Mouse (Mus musculus) layer of hippocampus, adult 2 months (tissue): ENCODE measurements around the gene Cnga1. TPM values are rescaled to one million over a fixed set of nuclear protein-coding genes. Genes with fewer than 3 reads are reported as not detected.

Source experiments
- DNase-seq, 2 experiments: peaks; one replicate each; pipeline ENCODE4 v3.0.0; 2022; ENCODE audit warnings: low spot score in 2 of 2
- H3K27ac ChIP-seq: fragments of 200-600 bp; 2 replicates; pipeline ENCODE4 v1.8.1; 2022
- H3K4me3 ChIP-seq: fragments of 200-600 bp; 2 replicates; pipeline ENCODE4 v1.8.1; 2022; ENCODE audit warnings: mild to moderate bottlenecking
- CTCF ChIP-seq: fragments of 200-600 bp; conservative IDR thresholded peaks from 2 replicates; pipeline ENCODE4 v1.8.1; 2022; ENCODE audit warnings: antibody characterized with exemption, mild to moderate bottlenecking, moderate library complexity
- total RNA-seq, 2 experiments: library from RNA; stranded (reverse); gene quantifications; 2 replicates each; pipeline ENCODE4 v1.2.3; 2021

The Cnga1 gene
- total RNA-seq, 2 experiments from 2014 or later = not detected

GRCm38 (mm10) chr5:72653068-72653674 is 9.1 kb upstream of the Cnga1 start:
- no peak for DNase-seq
- H3K4me3 ChIP-seq = no peak overlapping the region
- no peak overlapping the region for H3K27ac ChIP-seq
- no peak for TF ChIP-seq CTCF

GRCm38 (mm10) chr5:72648987-72649735 is 5.1 kb upstream of the Cnga1 start:
- Histone ChIP-seq H3K4me3 (no peak overlapping the region), H3K27ac (no peak overlapping the region)
- TF ChIP-seq CTCF = no peak
- DNase-seq = no peak

DNA sequence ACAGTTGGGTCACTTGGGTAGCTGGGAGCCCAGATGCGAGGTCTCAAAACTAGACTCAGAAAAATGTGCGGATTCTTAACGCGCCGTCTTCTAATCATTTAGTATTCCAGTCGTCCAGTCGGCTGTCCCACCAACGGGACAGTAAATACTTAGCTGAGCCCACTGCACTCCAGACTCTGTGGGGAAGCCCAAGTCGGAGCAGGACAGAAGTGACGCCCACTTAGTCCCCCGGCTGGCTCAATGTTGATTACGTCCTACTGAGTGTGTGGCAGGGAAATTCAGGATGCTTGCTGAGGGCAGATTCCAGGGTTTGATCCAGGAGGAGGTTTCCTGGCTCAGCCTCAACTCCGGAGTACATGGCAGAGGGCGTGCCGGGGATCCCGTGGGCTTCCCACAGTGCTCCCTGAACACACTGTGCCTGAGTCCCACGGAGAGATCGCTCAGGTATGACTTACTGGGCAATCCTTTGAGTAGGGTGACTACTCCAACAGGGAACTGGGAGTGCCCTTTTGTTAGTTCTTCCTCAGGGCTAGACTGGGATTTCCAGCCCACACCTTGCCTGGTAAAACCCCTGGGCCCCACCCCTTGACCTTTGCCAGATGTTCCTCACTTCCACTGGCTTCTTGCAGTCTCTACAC is 4.0 kb upstream of the Cnga1 start:
- no peak for TF ChIP-seq CTCF
- no peak for DNase-seq
- H3K27ac ChIP-seq = no peak overlapping the region
- H3K4me3 ChIP-seq = peak overlapping the region; percentile 55

DNA sequence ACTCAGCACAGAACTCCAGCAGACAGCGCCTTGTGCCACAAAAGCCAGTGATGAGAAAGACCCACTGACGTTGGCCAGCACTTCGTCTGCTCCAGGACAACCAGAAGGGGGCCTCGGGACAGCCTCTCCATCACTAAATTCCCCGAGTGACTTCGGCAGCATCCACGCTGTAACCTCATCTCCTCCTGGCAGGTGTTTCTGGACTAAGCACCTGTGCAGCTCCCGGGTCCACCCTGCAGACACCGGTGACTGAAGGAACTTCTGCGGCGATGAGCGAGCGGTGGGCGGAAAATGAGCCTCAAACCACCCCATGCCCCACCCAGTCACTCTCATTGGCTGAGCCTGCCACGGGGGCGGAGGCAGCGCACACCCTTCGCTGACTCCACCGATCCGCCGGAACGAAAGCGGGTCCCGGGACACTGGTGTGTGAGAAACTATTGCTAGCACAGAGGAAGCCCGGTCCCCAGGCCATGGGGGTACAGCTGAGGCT is 3.4 kb upstream of the Cnga1 start, which contains the start of gene Nipal1:
TSS of gene Nipal1 (plus strand) at position 378 of the 490 bp plus-strand sequence.
- H3K27ac ChIP-seq = no peak within 1 kb of the TSS
- peak; percentile 42 for TF ChIP-seq CTCF
- DNase-seq = no peak
- peak within 1 kb of the TSS; percentile 55 for H3K4me3 ChIP-seq

DNA sequence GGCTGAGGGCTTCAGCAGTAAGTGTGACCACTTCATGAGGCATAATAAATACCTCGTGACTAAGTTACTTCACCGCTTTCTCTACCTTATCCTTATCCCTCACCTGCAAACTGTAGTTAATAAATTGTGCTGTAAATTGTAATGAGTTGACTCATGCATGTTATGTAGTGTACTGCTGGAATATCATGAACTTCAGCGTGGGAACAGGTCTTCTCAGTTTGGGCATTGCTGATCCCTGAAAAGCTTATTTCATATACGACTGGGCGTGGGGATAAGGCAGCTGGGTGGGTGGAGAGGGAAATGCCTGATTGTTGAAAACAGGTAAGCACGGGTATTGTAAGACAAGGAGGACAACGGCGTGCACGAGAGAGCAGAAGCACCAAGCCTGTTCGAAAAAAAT is 2.9 kb upstream of the Cnga1 start:
- TF ChIP-seq CTCF = no peak
- DNase-seq = no peak
- H3K27ac ChIP-seq = no peak overlapping the region
- peak overlapping the region; percentile 55 for H3K4me3 ChIP-seq

GRCm38 (mm10) chr5:72646131-72646530 is 2.1 kb upstream of the Cnga1 start:
- TF ChIP-seq CTCF = peak; percentile 46
- H3K27ac ChIP-seq = no peak overlapping the region
- no peak for DNase-seq
- H3K4me3 ChIP-seq = no peak overlapping the region

GRCm38 (mm10) chr5:72643655-72644054 is 420 bp downstream of the Cnga1 start:
- DNase-seq = no peak
- no peak overlapping the region for H3K4me3 ChIP-seq
- H3K27ac ChIP-seq = no peak overlapping the region
- TF ChIP-seq CTCF = no peak

- TF ChIP-seq CTCF = no peak
- Histone ChIP-seq H3K27ac (no peak overlapping the region), H3K4me3 (no peak overlapping the region)
- no peak for DNase-seq
These were observed 4.0 kb downstream of the Cnga1 start for GRCm38 (mm10) chr5:72640072-72640471.

- Histone ChIP-seq H3K4me3 (no peak overlapping the region), H3K27ac (no peak overlapping the region)
- TF ChIP-seq CTCF = no peak
- DNase-seq = no peak
These were observed 7.5 kb downstream of the Cnga1 start for GRCm38 (mm10) chr5:72636576-72636975.

- no peak overlapping the region for H3K4me3 ChIP-seq
- no peak for DNase-seq
- H3K27ac ChIP-seq = no peak overlapping the region
- no peak for TF ChIP-seq CTCF
These were observed 8.0 kb downstream of the Cnga1 start for GRCm38 (mm10) chr5:72636122-72636521.

GRCm38 (mm10) chr5:72634791-72635271 is 9.2 kb downstream of the Cnga1 start:
- no peak overlapping the region for H3K27ac ChIP-seq
- TF ChIP-seq CTCF = no peak
- H3K4me3 ChIP-seq = no peak overlapping the region
- DNase-seq = no peak

GRCm38 (mm10) chr5:72630026-72630425 is 14.0 kb downstream of the Cnga1 start:
- Histone ChIP-seq H3K27ac (no peak overlapping the region), H3K4me3 (no peak overlapping the region)
- DNase-seq = no peak
- TF ChIP-seq CTCF = no peak

DNA sequence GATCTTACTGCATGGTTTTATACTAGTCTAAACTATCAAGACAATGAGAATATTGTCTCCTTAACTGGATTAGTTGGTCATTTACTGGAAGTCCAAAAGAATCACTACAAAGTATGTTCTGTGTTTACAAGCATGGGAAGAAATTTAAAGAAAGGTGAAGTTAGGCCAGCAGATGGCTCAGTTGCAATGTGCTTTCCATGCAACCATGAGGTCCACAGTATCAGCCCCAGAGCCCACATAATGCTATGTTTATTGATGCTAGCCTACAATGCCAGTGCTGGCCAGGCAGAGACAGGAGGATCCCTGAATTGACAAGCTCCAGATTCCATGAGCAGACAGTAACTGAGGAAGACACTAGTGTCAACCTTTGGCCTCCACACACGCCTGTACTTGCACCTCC is 23.1 kb downstream of the Cnga1 start:
- no peak for DNase-seq
- TF ChIP-seq CTCF = 0 out of 2 replicates have a peak, but pooled peaks have one; percentile 7
- no peak overlapping the region for H3K4me3 ChIP-seq
- no peak overlapping the region for H3K27ac ChIP-seq
